Mouse (Mus musculus): ENCODE data around the gene Rbm47.

DNA sequence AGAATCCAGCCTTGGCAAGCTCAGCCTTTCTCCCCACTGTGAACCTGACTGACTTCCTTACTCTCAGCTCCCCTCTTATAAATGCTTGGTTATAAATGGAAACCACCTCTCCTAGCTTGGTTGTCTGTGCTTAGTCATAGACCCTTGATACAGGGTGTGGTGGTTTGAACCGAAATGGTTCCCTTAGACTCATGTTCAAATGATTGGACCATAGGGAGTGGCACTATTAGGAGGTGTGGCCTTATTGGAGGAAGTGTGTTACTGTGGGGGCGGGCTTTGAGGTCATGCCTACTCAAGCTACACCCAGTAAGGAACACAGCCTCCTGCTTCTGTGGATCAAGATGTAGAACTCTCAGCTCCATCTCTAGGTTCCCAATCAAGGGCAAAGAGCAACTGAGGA is 181.7 kb downstream of the Rbm47 start:
- TF ChIP-seq CTCF (IDR thresholded peaks at IDR 0.05; ENCODE audit: borderline replicate concordance, control insufficient read depth, extremely low read depth, insufficient read depth, low read length, poor library complexity) (no peak), POLR2A (IDR thresholded peaks at IDR 0.05; ENCODE audit: control insufficient read depth, extremely low read depth, insufficient read depth, low read length, poor library complexity) (no peak)

Data from thymus, adult 2 months (tissue).